Mouse (Mus musculus) T-helper 17 cell (primary cell): Measurements from ENCODE around the gene Farp1.

ENCODE experiments used
- in situ Hi-C, 2 experiments: fragments of 300-600 bp; cut with MboI, MseI; formaldehyde crosslinking; loops; 1 replicate in 1 of 2; 2 replicates in 1 of 2; pipeline ENCODE4 v1.15.1; 2025; ENCODE audit warnings: high pct_unique_total_duplicates in 2 of 2

Farp1 gene

DNA sequence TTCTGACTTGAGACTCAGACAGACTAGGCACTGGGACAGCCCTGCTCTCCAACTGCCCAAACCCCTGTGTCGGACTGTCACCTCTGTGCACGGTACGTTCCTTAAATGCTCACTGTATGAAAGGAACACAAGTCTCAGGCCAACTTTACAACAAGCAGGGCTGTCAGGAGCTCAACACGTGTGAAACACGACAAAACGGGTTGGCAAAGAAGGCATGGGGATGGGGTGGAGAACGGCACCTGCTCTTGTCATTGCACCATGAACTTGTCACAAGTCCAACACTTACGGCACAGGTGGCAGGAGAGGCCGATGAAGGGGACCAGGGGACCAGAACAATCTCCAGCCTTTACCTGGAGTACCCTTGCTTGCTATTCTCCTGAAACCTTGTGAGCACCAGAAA is 264.1 kb downstream of the Farp1 start:
- in situ Hi-C loops, result no loop called here

DNA sequence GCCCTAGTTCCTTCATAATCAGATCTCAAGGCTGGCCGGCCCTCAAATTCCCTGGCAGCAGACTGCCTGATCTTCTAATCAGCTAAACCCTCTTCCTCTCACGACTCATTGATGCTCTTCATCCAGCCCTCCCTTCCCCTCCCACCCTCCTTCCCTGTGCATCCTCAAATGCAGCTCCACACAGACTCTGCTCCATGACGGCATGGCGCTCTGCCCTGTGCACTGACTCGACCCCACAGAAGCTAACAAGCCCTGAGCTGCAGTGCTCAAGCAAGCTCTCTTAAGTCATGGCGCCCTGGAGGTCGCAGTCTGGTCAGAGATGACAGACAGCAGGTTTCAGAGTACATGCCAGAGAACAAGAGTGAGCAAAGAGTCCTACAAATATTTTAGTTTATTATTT is 269.5 kb downstream of the Farp1 start:
- in situ Hi-C loops, result loop anchor here in 1 of 2 experiments (5.0 to 10.0 kb wide), 2 partner anchors 48 to 870 kb away; no protein-coding TSS in a partner anchor

- in situ Hi-C loops, result loop anchor here in 1 of 2 experiments (10.0 kb wide), 1 partner anchor 869 kb away; no protein-coding TSS in a partner anchor
Measured at GRCm38 (mm10) chr14:121305316-121306064, 270.5 kb downstream of the Farp1 start.

DNA sequence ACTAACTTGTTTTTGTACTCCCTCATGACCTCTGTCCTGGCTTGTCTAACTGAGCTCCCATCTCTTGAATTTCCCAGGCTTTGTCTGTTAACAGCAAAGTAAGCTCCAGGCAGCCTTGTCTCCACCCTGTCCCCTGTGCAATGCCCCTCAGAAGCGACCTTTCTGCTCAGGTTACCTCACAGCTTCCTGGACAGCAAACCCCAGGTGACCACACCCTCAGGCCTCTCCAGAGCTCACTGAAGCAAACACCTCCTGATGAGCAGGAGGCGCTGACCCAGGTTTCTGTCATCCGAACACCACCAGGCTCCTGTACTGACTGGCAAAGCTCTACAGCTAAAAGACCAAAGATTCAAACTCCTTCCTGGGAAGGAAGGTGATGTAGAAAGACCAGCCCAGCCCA is 274.9 kb downstream of the Farp1 start:
- in situ Hi-C loops, result loop anchor here in 1 of 2 experiments (10.0 kb wide), 1 partner anchor 865 kb away; no protein-coding TSS in a partner anchor

GRCm38 (mm10) chr14:121310325-121311080 is 275.5 kb downstream of the Farp1 start:
- in situ Hi-C loops, result no loop called here

DNA sequence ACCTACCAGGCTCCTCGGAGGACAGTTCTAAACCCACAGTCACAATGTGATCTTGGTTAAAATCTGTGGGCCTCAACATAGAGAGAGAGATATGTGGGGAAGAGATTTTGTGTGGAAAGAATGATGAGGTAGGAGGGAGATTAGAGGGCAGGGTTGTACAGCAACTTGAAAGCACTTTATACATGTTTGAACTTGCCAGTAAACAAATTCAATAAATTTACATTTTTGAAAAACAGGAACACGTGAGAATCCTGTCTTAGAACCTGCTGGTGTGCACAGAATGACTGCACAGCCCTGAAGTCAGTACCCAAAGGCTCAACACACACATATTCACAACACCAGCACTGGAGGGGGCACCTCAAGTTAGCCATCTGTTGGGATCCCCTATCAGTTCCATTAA is 276.1 kb downstream of the Farp1 start:
- in situ Hi-C loops, result no loop called here

DNA sequence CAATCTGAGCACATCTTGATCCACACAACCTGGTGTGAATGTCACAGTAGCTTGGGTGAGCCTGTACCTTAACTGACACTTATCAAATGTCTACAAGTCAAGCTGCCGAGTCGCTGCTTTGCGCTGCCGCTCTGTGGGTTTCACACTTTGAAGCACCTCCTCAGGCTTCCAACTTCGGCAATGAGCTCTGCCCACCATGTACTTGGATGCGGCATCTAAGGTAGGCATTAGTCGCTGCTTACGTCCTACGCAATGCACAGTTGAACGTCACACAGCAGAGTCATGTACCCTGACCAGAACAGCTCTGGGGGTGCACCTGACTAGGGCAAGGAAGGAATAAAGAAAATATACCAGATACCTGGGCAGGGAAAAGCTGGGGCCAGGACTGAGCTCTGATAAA is 278.3 kb downstream of the Farp1 start:
- in situ Hi-C loops, result no loop called here

- in situ Hi-C loops, result loop anchor here in 1 of 2 experiments (5.0 kb wide), 1 partner anchor 42 kb away; no protein-coding TSS in a partner anchor
Measured at GRCm38 (mm10) chr14:121314934-121315333, 279.9 kb downstream of the Farp1 start.

- in situ Hi-C loops, result loop anchor here in 1 of 2 experiments (5.0 kb wide), 1 partner anchor 41 kb away; no protein-coding TSS in a partner anchor
Measured at GRCm38 (mm10) chr14:121316136-121316535, 281.1 kb downstream of the Farp1 start.

DNA sequence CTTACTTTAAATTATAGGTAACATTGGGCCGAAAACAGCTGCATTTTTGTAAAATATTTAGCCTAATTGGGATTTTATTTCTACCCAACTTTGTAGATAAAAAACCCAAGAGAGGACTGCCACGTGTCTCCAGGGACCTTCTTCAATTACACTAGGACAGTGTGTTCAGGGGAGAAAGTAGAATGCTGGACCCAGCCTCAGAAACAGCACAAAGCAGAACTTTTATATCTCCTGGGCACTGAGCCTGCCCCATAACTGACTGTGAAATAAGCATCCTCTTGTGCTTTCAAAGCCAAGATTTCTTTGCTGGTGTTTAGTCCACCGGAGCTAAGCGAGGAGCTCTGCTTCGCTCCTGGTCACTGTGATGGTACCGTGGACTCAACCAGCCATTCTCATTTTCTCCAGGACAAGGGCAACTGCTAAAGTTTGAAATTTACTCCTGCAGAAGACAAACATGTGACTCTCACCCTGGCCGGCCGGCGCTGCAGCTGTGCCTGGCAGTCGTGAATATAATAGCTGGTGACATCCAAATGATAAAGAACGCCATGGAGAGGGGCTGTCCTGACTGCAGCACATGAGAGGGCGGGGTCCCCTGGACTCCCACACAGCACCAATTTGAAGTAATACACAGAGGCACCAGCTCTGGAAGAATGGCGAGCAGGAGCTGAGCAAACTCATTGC is 281.8 kb downstream of the Farp1 start:
- in situ Hi-C loops, result loop anchor here in 1 of 2 experiments (5.0 kb wide), 1 partner anchor 41 kb away; no protein-coding TSS in a partner anchor

DNA sequence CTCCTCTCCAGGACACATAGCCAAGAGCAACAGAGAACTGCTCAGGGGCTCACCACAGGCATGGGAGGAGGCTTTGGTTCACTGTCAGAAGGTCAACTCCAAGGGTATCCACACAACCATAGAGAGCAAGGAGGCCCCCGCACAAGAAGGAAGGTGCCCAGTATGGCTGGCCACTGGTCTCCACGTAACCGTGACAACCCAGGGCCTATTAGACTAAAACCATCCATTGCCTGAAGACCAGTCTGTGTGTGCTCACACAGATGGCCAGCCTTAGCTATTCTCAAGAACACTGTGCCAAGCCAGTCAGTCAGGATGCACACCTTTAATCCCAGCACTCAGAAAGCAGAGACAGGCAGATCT is 282.3 kb downstream of the Farp1 start:
- in situ Hi-C loops, result loop anchor here in 1 of 2 experiments (5.0 kb wide), 1 partner anchor 40 kb away; no protein-coding TSS in a partner anchor

DNA sequence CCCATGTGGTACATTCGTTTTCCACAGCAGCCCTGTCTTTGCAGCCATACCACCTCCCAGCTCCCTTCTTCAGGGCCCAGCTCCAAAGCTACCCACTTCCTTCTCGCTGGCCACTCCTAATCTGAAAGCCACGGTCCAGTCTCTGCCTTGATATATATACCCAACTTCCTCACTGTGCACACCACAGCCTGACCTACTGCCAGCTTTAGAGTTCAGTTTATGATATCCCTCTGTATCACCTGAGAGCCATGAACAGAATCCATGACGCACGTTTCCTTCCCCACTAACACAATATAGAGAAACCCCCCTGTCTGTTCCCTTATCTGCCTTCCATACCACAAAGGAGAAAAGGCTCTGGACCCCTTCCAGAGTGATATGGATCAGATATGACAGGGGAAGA is 283.4 kb downstream of the Farp1 start:
- in situ Hi-C loops, result loop anchor here in 1 of 2 experiments (5.0 kb wide), 1 partner anchor 39 kb away; no protein-coding TSS in a partner anchor

DNA sequence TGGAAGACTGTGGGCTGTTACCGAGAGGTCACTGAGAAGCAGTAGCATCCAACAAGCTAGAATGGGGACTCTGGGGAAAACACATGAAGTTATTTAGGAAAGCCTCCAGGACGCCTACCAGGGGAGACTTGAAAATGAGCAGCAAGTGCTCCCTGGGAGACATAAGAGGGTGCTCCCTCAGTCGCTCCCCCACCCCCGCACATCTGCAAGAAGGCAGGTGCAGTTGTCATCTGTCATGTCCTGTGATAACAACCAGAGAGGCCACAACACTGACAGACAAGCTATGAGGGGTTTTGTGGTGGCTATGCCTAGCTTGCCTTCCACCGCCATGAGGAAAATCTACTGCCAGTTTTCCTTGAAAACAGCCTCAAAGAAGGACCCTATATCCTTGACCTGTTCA is 287.1 kb downstream of the Farp1 start:
- in situ Hi-C loops, result no loop called here

DNA sequence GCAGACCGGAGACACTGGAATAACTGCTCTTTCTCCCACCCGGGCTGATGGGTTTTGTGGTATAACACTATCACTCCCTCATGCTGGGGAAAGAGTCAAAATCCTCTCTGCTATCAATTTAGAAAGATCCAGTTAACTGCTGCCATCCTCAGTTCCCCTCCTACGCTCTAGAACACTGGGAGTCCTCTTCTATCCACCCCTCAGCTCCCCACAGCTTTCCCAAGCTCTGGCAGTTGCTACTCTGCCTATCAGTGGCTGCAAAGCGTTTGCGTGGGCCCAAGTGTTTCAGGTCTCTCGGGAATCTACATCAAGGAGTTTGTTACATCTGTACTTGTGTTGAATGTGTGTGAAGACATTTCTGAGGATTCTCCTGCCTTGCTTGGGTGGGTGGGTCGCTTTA is 287.6 kb downstream of the Farp1 start:
- in situ Hi-C loops, result no loop called here

DNA sequence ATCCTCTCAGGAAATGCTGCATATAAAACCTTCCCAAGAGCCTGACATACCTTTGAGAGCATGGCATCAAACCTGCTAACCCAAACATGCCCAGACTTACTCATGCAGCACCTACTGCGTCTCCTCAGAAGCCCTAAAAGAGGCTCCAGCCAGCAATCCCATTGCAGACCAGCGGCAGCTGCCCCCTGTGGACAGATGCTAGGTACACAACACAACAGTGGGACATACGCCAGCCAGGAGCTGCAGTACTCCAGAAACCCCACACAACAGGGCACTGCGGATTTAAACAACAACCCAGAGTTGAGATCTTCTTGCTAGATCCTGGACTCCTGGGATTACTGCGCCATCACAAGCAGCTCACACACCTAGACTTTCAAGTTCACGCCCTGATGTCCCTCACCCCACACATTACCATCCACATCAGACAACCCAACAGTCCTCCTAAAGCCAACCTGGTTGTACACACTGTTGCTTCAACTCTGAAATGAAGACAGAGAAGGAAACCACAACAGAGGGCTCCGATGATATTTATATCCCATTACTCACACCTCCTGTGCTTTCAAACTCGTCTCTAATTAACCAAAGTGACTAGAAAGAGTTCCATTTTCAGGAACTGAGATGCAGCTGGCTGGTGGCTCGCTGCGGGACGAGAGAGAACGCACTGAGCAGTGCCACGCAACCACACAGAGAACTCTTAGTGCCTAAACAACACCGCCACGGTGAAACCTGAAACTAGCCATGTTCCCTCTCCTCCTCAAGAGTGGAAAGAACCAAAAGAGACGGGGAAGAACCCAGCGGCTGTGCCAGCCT is 289.7 kb downstream of the Farp1 start:
- in situ Hi-C loops, result loop anchor here in 1 of 2 experiments (5.0 kb wide), 1 partner anchor 53 kb away; no protein-coding TSS in a partner anchor

DNA sequence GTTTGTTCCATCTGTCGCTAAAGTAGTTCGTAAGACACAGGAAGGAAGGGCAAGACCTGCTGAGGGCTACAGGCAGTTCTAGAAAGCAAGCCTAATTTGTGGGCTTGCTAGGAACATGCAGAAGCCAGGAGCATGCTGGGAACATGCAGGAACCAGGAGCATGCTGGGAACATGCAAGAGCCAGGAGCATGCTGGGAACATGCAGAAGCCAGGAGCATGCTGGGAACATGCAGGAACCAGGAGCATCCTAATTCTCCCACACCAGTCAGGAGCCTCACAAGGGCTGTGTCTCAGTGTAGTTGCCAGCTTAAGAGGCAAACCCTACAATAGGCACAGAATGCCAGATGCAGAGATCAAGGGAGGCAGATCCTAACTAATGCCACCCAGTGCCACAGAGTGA is 291.4 kb downstream of the Farp1 start:
- in situ Hi-C loops, result loop anchor here in 1 of 2 experiments (5.0 kb wide), 1 partner anchor 51 kb away; no protein-coding TSS in a partner anchor

DNA sequence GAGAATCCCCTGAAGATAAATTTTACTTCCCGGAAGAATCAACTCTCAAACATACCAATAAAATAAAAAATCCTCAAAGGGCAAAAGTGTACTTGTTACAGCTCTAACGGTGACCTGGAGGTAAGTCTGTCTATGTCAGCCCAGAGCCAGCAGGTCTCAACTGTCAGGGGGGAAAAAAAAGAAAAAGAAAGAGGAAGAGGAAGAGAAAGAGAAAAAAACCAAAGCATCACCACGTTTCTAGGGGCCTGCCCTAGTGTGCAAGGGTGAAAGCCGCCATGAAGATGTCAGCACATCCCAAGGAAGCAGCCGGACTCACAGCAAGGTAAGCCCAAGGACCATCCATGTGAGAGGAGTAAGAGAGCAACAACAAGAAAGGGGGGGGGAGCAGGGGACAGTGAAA is 293.9 kb downstream of the Farp1 start:
- in situ Hi-C loops, result loop anchor here in 1 of 2 experiments (5.0 kb wide), 1 partner anchor 48 kb away; no protein-coding TSS in a partner anchor

DNA sequence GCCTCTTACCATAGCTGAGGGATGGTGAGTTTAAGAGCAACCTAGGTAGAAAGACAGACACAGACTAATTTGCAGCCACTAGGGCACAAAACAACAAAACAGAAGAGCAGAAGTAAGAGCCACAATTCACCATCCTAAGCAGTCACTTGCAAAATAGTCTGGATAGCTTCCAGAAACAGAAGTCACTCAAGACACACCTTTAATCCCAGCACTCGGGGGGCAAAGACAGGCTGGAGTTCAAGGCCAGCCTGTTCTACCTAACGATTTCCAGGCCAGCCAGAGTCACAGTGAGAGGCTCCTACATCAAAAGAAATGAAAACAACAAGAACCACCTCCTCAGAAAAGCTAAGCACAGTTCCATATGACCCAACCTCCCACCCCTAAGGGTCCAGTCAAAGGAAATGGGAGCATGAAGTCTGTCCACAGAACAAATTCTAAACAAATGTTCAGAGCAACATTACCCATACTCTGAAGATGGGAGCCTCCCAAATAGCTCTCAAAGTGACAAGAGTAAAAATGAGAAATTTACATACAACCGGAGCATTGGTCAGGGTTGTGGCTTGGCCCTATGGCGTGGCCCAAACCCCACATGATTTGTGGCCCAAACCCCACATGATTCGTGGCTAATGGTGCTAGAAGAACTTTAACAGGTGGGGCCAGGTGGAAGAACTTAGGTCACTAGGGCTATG is 294.5 kb downstream of the Farp1 start:
- in situ Hi-C loops, result loop anchor here in 1 of 2 experiments (5.0 to 10.0 kb wide), 2 partner anchors 48 to 1395 kb away; no protein-coding TSS in a partner anchor

- in situ Hi-C loops, result loop anchor here in 1 of 2 experiments (10.0 kb wide), 1 partner anchor 1395 kb away; no protein-coding TSS in a partner anchor
Measured at GRCm38 (mm10) chr14:121330090-121330408, 295.0 kb downstream of the Farp1 start.
